Mouse (Mus musculus): ENCODE data around the gene Vasp.

DNA sequence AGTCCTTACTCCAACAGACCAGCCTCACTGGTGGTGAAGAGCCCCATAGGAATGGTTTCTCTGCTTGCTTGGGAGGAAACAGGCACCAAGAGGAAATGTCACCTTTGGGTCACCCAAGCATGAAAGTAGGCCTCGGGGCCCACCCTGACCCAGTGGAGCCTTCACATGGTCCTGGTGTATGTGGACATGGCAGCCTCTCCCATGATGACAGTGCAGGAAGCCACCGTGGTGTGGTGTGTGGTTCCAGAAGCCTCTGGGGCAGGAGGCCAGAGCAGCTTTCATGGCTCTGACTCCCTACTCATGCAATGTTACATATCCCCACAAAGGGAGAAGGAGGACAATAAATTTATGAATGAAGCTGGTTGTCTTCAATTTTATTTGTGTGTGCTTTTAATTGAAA is 24.1 kb downstream of the Vasp start:
- TF ChIP-seq FLI1 (IDR thresholded peaks at IDR 0.05; ENCODE audit: low read length) (no peak), GATA1 (IDR thresholded peaks at IDR 0.05; ENCODE audit: borderline replicate concordance, low read length) (no peak)

Measured in megakaryocyte, embryonic 14.5 days (primary cell).